Mouse (Mus musculus): Measurements from ENCODE around the gene Clic5.

GRCm38 (mm10) chr17:44188769-44189145 lies 373 bp downstream of the Clic5 start:
- TF ChIP-seq CTCF (conservative IDR thresholded peaks at IDR 0.05; ENCODE audit: insufficient read depth, insufficient read length, low read depth, low read length) (no peak), POLR2A (IDR thresholded peaks at IDR 0.05; ENCODE audit: low read depth, low read length) (no peak)

Data from kidney, adult 2 months (tissue).